Mouse (Mus musculus) monocyte, adult 2 months (primary cell): ENCODE results near the gene 4930544D05Rik.

Experiments
- DNase-seq, 2 experiments: peaks; one replicate each; pipeline ENCODE4 v3.0.0; 2022; ENCODE audit warnings: low spot score in 2 of 2, low read depth in 1 of 2

Gene 4930544D05Rik

GRCm38 (mm10) chr11:70641241-70641640 is 25.6 kb downstream of the 4930544D05Rik start:
- DNase-seq, result no peak

- DNase-seq, result no peak
Measured at GRCm38 (mm10) chr11:70643051-70643450, 27.4 kb downstream of the 4930544D05Rik start.

DNA sequence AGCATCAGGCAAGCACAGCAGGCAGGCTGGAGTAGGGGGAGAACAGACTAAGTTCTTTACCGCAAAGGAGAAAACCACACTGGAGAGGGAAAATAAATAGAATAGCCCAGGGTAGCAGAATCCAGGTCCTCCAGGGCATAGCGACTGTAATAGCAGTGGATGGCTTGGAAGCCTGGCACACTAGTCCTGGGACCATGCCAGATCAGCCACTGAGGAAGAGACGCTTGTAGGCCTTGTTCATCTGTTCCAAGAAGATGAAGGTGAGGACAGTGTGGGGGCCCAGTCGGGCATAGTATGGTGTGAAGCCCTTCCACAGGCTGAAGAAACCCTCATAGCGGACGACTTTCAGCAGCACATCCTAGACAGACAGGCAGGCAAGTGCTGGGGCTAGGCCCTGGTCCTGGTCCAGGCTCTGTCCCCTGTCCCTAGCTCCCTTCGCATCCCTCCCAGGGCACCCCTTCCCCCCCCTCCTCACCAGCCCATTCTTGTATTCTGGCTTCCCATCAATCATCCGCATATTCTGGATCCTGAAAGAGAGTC is 29.0 kb downstream of the 4930544D05Rik start:
- no peak for DNase-seq

DNA sequence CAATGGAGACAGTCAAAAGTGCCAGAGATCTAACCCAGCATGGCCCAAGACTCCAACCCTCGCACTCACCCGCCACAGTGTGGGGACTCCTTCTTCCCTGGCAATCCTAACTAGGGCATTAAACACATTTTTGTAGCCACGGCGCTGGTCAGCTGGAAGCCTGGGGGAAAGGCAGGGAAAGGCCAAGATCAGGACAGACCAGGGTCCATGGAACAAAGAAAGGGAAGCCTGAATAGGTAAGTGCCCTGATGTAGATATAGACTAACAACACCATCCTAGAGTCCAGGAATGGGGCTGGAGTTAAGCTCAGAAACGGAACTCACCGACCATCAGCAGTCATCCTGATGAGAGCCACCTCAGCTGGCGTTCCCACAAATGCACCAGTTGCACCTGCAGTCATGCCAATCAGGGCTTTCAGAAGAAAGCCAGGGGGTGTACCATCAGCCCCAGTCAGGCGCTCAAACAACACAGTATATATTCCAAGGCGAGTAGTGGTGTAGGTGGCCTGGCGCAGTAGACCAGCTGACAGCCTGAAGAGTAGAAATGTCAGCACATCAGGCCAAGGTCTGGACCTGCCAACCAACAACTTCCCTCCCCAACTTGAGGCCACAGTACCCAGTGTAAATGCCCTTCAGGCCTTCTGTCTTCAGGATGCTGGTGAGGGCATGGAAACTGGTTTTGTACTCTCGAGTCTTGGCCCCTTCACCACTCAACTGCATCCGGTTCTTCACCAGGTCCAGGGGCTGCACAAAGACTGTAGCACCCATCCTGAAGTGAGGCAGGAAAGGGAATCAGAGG is 30.0 kb downstream of the 4930544D05Rik start:
- no peak for DNase-seq

DNA sequence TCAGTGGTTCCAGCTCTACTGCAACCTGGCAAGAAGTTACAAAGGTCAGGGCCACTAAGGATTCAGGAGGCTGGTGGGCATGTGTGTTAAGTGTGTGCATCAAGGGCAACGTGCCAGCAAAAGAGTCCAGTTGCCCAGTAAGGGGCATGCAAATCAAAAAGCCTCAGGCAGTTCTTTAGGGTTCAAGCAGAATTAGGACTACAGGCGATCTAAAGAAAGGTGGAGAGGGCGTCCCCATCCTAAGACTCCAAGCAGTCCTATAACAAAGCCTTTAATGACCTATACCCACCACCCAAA is 30.6 kb downstream of the 4930544D05Rik start:
- DNase-seq, result no peak

GRCm38 (mm10) chr11:70646691-70647650 is 31.3 kb downstream of the 4930544D05Rik start, which contains the start of the genes Rnf167 and Slc25a11:
TSS of gene Rnf167 (plus strand) at chr11:70647235.
TSS of gene Slc25a11 (minus strand) at chr11:70647479.
- peak; percentile 83 to 88 for DNase-seq

DNA sequence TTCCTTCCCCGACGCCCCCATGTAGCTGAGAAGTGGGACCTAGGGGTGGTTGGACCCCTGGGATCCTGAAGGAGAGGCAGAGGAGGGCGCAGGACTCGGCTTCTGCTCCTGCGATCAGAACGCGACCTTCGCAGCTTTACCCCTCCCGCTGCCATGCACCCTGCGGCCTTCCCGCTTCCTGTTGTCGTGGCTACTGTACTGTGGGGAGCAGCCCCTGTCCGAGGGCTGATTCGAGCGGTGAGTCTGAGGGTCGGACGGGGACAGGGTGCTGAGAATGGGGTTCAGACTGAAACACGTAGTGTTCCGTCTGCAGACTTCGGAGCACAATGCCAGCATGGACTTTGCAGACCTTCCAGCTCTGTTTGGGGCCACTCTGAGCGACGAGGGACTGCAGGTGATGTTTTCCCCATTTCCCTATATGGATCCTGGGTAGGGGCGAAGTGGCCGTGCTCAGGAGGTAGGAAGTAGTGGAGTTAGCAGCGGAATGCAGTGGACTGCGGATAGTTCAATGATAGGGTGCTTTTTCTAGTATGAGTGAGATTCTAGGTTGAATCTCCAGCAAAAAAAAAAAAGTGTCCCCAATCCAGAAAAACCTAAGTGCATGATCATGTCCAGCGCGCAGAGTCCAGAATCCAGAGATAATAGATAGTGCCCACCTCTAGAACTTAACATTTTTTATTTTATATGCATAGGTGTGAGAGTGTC is 32.2 kb downstream of the 4930544D05Rik start:
- DNase-seq, result no peak

DNA sequence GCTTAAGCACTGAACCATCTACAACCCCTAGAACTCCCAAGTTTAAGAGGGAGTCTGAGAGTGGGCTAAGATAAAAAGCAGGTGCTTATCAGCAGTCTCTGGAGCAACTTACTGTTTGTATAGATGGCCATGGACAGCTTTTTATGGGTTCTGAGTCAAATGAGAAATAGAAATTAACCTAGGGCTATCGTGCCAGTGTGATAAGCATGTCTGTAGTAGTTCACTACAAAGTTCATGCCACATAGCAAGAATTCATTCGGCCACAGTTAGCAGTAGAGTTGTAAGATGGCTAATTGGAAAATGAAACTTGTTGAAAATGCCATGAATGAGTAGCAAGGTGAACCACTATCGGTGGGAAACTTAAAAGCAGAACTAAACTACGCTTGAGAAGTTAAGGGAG is 32.9 kb downstream of the 4930544D05Rik start:
- no peak for DNase-seq

- no peak for DNase-seq
Measured at GRCm38 (mm10) chr11:70649185-70649734, 33.6 kb downstream of the 4930544D05Rik start.

DNA sequence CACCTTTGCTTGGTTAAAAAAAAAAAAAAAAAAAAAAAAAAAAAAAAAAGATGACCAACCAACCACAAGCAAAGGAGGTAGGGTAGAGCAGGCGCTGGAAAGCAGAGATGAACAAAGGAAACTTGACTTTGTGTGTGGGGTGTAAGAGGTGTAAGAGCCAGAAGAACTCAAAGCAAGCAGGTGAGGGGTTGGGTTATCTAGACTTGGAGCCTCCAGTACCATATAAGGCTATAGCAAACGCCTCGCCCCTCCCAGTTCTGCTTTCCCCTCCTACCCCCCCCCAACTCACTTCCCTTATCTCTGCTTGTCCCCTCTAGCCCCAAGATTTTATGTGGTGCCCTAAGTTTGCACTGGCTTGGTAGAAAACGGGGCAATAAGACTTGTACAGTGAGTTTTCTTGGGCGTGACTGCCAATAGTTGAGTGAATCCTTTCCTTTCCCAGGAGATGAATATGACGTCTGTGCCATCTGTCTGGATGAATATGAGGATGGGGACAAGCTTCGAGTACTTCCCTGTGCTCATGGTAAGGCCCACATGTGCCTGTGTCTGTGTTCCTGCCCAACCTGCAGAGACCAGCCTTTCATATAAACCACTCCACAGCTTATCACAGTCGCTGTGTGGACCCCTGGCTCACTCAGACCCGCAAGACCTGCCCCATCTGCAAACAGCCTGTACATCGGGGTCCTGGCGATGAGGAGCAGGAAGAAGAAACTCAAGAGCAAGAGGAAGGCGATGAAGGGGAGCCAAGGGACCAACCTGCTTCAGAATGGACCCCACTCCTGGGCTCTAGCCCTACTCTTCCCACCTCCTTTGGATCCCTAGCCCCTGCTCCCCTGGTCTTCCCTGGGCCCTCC is 34.9 kb downstream of the 4930544D05Rik start:
- no peak for DNase-seq

DNA sequence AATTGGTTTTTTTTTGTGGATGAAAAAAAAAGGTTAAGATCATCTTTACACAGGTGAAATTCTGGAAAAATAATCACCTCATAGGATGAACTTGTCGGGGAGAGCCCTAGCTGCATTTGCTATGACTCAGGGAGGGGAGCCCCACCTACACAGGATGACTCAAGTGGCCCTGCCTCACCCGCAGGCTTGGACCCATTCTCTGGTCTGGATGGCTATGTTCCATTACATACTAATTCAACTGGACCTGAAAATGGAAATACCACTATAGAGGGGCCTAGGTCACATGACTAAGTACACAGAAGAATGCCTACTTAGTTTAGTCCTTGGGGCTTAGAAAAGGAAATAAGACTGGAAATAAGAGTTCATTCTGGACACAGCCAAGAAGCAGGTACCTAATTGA is 35.7 kb downstream of the 4930544D05Rik start:
- no peak for DNase-seq

GRCm38 (mm10) chr11:70652029-70652883 is 36.6 kb downstream of the 4930544D05Rik start:
- no peak for DNase-seq

DNA sequence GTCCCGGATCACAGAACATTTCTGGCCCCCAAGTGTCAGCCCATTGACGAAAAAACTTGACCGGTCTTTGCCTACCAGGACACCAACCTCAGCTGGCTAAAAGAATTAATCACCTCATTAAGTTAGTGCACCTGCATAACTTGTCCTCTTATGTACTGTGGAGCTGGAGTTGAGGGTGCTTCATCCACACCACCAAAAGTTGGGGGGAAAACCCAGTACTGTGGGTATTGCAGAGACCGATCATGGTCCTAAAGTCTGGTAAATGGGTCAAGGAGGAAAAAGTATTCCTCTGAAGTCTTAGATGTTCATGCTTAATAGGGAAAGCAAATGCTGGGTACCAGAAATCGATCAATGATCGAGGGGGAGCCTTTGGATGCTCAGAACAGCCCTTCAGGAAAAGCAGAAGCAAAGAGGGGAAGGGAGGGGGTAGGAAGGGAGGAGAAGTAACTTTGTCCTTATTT is 37.3 kb downstream of the 4930544D05Rik start:
- no peak for DNase-seq

DNA sequence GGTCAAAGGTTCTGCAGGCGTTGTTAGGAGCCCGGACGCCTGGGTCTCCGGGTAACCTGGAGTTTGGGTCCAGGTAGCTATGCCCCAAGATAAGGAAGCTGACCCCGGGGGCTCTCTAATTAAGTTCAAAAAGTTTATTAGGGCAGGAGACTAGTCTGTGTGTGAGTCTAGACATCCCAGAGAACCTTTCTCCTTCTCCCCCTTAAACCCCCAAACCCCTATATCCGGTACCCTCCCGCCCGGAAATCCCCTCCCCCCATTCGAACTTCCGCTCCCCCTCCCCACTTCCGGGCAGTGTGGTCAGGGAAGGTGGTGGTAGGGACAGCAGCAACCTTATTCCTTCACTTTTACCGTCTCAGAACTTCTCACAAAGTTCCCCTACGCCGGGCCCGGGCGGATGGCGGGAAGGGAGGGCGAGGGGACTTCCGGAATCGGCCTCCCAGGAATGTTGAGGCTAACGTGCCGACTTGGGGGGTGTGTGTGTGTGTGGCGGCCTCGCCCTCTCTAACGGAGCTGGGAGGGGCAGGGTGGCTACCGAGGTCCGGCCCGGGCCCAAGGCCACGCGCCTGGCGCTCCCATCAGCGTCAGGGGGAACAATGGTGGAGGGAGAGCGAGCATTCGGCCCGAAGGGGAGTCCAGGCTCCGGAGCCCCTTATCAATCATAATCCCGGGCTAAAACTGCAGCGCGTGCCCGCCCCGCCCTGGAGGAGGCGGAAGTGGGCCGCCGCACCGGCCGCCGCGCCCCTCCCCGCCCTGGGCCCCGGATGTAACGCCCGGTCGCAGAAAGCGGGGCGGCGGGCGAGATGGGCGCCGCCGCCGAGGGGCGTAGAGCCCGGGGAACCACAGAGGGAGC is 37.9 kb downstream of the 4930544D05Rik start:
- DNase-seq, result no peak

- no peak for DNase-seq
Measured at GRCm38 (mm10) chr11:70654198-70654922, 38.7 kb downstream of the 4930544D05Rik start, which contains the start of gene Pfn1. TSS of gene Pfn1 (minus strand) at chr11:70654644.

DNA sequence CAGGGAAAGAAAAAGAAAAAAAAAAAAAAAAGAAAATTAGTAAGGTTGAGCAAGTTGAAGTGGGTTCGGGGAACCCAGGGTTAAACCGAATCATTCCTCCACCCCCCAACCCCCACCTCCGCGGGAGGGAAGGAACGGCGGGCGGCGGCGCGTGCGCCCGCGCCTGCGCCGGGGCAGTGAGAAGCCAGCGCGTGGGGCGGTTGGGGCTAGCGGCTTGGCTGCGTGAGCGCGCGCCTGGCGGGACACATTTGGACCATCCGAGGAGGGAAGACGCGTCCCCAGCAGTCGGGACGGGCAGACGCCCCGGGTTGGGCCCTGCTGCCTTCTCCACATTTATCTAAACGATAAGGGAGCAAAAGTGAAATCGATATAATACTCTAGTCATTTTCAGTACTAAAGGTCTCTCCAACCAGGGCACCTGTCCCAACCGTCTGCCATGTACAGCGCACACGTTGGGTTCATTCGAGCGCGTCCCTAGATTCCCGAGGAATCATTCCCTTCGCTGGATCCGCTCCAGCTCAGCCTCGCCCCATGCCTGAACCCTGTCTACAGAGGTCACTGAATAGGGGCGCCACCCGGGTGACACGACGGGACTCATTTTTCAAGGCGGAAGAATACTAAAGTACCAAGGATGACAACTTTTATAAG is 39.4 kb downstream of the 4930544D05Rik start:
- peak in 1 of 2 experiments; percentile 51 for DNase-seq
